Mouse (Mus musculus) spleen, postnatal 0 days (tissue): ENCODE results near the gene Mob3a. TPM values are rescaled to one million over a fixed set of nuclear protein-coding genes. Genes with fewer than 3 reads are reported as not detected.

Experiments used
- polyA plus RNA-seq: library from polyadenylated mRNA; unstranded; fragments of >200 nt; fragmentation: Nextera tagmentation; extraction: Ambion mirVana; gene quantifications from 2 replicates; pipeline ENCODE4 v1.2.1, GENCODE M21; 2015

Gene Mob3a
- 27.5 and 34.4 TPM in 2 replicates for polyA plus RNA-seq

GRCm38 (mm10) chr10:80701721-80702535 is at the start of gene Mob3a, which contains the start of gene Izumo4:
TSS of gene Mob3a (minus strand) at chr10:80701977.
TSS of gene Izumo4 (plus strand) at chr10:80702184.

GRCm38 (mm10) chr10:80742180-80742978 is 40.6 kb upstream of the Mob3a start, which contains the start of gene Ap3d1:
TSS of gene Ap3d1 (minus strand) at chr10:80742264.

GRCm38 (mm10) chr10:80677942-80678436 is 23.8 kb downstream of the Mob3a start, which contains the start of gene Mknk2:
TSS of gene Mknk2 (minus strand) at chr10:80678112.

GRCm38 (mm10) chr10:80656863-80657623 is 44.7 kb downstream of the Mob3a start, which contains the start of gene Btbd2:
TSS of gene Btbd2 (minus strand) at chr10:80657071.

Other genes starting within 250 kb of the Mob3a start
- gene Onecut3, start 207.1 kb downstream of the Mob3a start, polyA plus RNA-seq = not detected in 2 replicates
- 0.12 and 0.22 TPM in 2 replicates for gene Atp8b3, start 162.9 kb downstream of the Mob3a start, polyA plus RNA-seq
- 13.4 and 14.4 TPM in 2 replicates for gene Rexo1, start 140.4 kb downstream of the Mob3a start, polyA plus RNA-seq
- gene Klf16, start 124.7 kb downstream of the Mob3a start, polyA plus RNA-seq = 16.4 and 16.8 TPM in 2 replicates
- gene Abhd17a, start 111.6 kb downstream of the Mob3a start, polyA plus RNA-seq = 69.6 and 77.5 TPM in 2 replicates
- 39.0 and 42.3 TPM in 2 replicates for gene Scamp4, start 99.1 kb downstream of the Mob3a start, polyA plus RNA-seq
- 5.7 and 6.3 TPM in 2 replicates for gene Adat3, start 99.1 kb downstream of the Mob3a start, polyA plus RNA-seq
- gene Gm49322, start 96.0 kb downstream of the Mob3a start, polyA plus RNA-seq = 0.82 and 1.6 TPM in 2 replicates
- gene Csnk1g2, start 79.1 kb downstream of the Mob3a start, polyA plus RNA-seq = 67.7 and 75.0 TPM in 2 replicates
- 16.3 and 18.7 TPM in 2 replicates for gene Btbd2, start 44.9 kb downstream of the Mob3a start, polyA plus RNA-seq
- 108 and 112 TPM in 2 replicates for gene Mknk2, start 23.9 kb downstream of the Mob3a start, polyA plus RNA-seq
- gene Izumo4, start 207 bp upstream of the Mob3a start, polyA plus RNA-seq = 12.1 and 16.9 TPM in 2 replicates
- 24.1 and 30.9 TPM in 2 replicates for gene Ap3d1, start 40.3 kb upstream of the Mob3a start, polyA plus RNA-seq
- gene Dot1l, start 53.2 kb upstream of the Mob3a start, polyA plus RNA-seq = 10.4 and 11.4 TPM in 2 replicates
- gene Sf3a2, start 96.2 kb upstream of the Mob3a start, polyA plus RNA-seq = 43.1 and 44.2 TPM in 2 replicates
- gene Plekhj1, start 96.6 kb upstream of the Mob3a start, polyA plus RNA-seq = 91.0 and 101 TPM in 2 replicates
- gene Amh, start 103.3 kb upstream of the Mob3a start, polyA plus RNA-seq = 0.07 TPM in 1 of 2 replicates, not detected in the other
- 0.13 and 0.29 TPM in 2 replicates for gene Jsrp1, start 111.5 kb upstream of the Mob3a start, polyA plus RNA-seq
- gene Oaz1, start 124.7 kb upstream of the Mob3a start, polyA plus RNA-seq = 1,694 and 1,746 TPM in 2 replicates
- gene Lingo3, start 142.1 kb upstream of the Mob3a start, polyA plus RNA-seq = 0.24 TPM in 1 of 2 replicates, not detected in the other
- 245 and 270 TPM in 2 replicates for gene Lsm7, start 153.2 kb upstream of the Mob3a start, polyA plus RNA-seq
- 70.4 and 75.6 TPM in 2 replicates for gene Sppl2b, start 153.3 kb upstream of the Mob3a start, polyA plus RNA-seq
- gene Tmprss9, start 169.9 kb upstream of the Mob3a start, polyA plus RNA-seq = 0.08 TPM in 1 of 2 replicates, not detected in the other
- 233 and 235 TPM in 2 replicates for gene Timm13, start 199.0 kb upstream of the Mob3a start, polyA plus RNA-seq
- 10.5 and 12.7 TPM in 2 replicates for gene Lmnb2, start 216.3 kb upstream of the Mob3a start, polyA plus RNA-seq
- 10.3 and 11.5 TPM in 2 replicates for gene Gadd45b, start 228.1 kb upstream of the Mob3a start, polyA plus RNA-seq